Mouse (Mus musculus) ovary, adult 2 months (tissue): ENCODE data around the gene Aven. TPM values are rescaled to one million over a fixed set of nuclear protein-coding genes. Genes with fewer than 3 reads are reported as not detected.

Source experiments
- polyA plus RNA-seq: library from polyadenylated mRNA; depleted of rRNA; stranded (reverse); fragments of >200 nt; gene quantifications from 2 replicates; pipeline ENCODE4 v1.2.3, GENCODE M21; 2012; rRNA removed

Aven gene
- polyA plus RNA-seq: 3.0 and 4.7 TPM in 2 replicates

DNA sequence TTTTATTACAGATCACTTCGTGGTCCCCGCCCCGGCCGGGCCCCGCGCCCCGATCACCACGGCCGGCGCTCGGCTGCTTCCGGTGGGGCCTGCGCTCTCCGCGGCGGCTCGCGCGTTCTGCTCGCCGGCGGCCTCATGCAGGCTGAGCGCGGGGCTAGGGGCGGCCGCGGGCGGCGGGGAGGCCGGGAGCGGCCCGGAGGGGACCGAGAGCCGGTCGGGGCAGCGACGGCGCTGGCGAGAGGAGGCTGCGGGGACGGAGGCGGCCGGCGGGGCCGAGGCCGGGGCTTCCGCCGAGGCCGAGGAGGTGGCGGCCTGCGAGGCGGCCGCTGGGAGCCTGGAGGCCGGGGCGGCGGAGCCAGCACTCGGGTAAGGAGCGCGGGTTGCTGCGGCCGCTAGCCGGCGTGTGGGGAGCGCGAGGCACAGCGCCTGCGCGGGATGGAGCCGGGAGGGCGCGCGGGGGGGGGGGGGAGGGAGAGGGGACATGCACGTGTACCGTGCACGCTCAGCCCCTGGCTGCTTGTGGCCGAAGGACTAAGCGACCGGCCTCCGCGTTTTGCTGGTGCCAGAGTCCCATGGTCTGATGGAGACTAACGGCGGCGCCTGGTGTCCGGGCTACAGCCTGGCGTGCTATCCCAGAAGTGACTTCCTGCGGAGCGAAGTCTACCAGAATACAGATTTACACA, at the start of gene Aven:
Aven (plus strand) TSS at position 109 of the 683 bp plus-strand sequence.

DNA sequence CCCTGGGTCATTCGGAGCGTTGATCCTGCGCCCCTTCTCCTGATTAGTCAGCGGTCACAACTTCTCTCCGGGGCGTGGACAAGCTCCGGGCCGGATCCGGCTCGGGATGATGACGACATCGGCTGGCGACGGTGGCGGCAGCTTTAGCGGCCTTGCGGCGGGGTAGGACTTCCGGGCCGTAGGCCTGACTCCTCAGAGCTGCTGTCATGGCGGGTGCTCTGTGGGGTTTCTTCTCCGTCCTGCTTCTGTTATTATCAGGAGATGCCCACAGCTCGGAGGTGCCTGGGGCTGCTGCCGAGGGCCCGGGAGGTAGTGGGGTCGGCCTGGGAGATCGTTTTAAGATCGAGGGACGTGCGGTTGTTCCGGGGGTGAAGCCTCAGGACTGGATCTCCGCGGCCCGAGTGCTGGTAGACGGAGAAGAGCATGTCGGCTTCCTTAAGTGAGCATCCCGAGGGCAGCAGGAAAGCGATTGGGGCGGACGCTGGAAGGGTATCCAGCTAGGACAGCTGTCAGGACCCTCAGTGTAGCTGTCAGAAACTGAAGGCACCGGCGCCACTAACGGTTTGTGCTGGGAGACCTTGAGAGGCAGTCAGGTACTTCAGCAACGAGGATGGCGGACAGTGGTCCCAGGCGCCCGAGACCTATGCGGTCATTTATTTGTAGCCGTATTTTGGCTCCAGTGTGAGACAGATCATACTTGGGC, 37.8 kb upstream of the Aven start, which contains the start of gene Emc7:
Emc7 (plus strand) TSS at position 136 of the 703 bp plus-strand sequence.

DNA sequence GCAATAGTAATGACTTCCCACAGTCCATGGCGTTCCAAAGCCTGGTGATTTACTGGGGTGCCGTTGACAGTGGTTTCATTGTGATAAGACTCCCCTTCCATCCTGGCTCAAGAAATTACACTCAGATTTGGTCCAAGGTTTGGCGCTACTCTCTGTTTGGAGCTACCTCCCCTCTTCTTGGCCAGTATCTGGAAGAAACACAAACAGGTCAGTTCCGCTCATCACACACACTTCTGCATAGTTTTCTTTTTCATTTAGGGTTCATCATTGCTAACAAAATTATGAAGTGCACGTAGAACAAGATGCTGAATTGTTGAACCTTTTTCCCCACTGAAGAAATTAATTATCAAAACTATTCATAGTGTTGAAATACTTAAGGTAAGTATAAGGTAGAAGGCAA, 12.1 kb upstream of the Aven start, which contains the start of gene Chrm5:
Chrm5 (minus strand) TSS at position 101 of the 400 bp plus-strand sequence.

Other genes starting within 250 kb of the Aven start
- not detected in 2 replicates for gene Nutm1, start 233.7 kb upstream of the Aven start, polyA plus RNA-seq
- 32.4 and 73.0 TPM in 2 replicates for gene Nop10, start 231.0 kb upstream of the Aven start, polyA plus RNA-seq
- gene Slc12a6, start 227.1 kb upstream of the Aven start, polyA plus RNA-seq: 28.4 and 34.6 TPM in 2 replicates
- not detected in 2 replicates for gene Gm21985, start 226.7 kb upstream of the Aven start, polyA plus RNA-seq
- 103 TPM in 2 replicates for gene Emc4, start 124.9 kb upstream of the Aven start, polyA plus RNA-seq
- 0.42 and 0.75 TPM in 2 replicates for gene Katnbl1, start 113.8 kb upstream of the Aven start, polyA plus RNA-seq
- gene Emc7, start 38.0 kb upstream of the Aven start, polyA plus RNA-seq: 4.6 and 6.1 TPM in 2 replicates
- not detected in 2 replicates for gene Chrm5, start 12.2 kb upstream of the Aven start, polyA plus RNA-seq